Mouse (Mus musculus) CH12.LX (cell line): ENCODE measurements at regions not wholly inside any gene's neighbourhood (a gene's known extent, or its start where the extent isn't known, plus 50 kb on each side); places are given as distances from the start of the nearest gene placed in this dataset.
"Not testable (repeated sequence)": the region's sequence is repeated elsewhere in the genome, so short reads cannot be mapped to it uniquely, and the experiment has no call there.

ENCODE experiments used
- DNase-seq: peaks from one replicate; pipeline ENCODE4 v3.0.0-alpha.2; 2013; ENCODE audit errors: extremely low read depth
- H3K27ac ChIP-seq: 2 replicates; pipeline ENCODE4 v1.5.1; 2012; ENCODE audit warnings: low read depth, mild to moderate bottlenecking, control low read depth, moderate library complexity; ENCODE audit not compliant: insufficient read depth
- H3K27me3 ChIP-seq: replicated peaks from 2 replicates; pipeline ENCODE3; 2012; ENCODE audit warnings: inconsistent platforms
- H3K36me3 ChIP-seq, 2 experiments: replicated peaks in 1 of 2; 2 replicates each; pipeline versions ENCODE3 to v1.6.1; 2012; ENCODE audit warnings: inconsistent platforms in 1 of 2, low read length in 1 of 2, mild to moderate bottlenecking in 1 of 2, mixed read lengths in 1 of 2, moderate library complexity in 1 of 2; ENCODE audit not compliant: control insufficient read depth in 1 of 2, insufficient read depth in 1 of 2
- H3K4me1 ChIP-seq, 2 experiments: 2 replicates each; pipeline ENCODE4 v1.6.1; 2012; ENCODE audit warnings: inconsistent platforms in 1 of 2, moderate library complexity in 1 of 2; ENCODE audit not compliant: insufficient read depth in 2 of 2, control insufficient read depth in 1 of 2
- H3K4me2 ChIP-seq: 2 replicates; pipeline ENCODE4 v1.6.1; 2012; ENCODE audit warnings: low read depth, mild to moderate bottlenecking, control low read depth; ENCODE audit not compliant: poor library complexity, insufficient read depth, severe bottlenecking
- H3K4me3 ChIP-seq, 3 experiments: fragments of 150-350 bp in 1 of 3; sonication (generic) in 1 of 3; replicated peaks in 1 of 3; 2 replicates each; pipeline versions ENCODE3 to v1.5.1; 2011 to 2012; ENCODE audit warnings: low read depth in 2 of 3, low read length in 2 of 3, mild to moderate bottlenecking in 2 of 3, moderate library complexity in 2 of 3, control low read depth in 1 of 3, improper control_type of control experiment in 1 of 3, inconsistent platforms in 1 of 3, mixed read lengths in 1 of 3; ENCODE audit not compliant: poor library complexity in 1 of 3
- H3K79me2 ChIP-seq: replicated peaks from 2 replicates; pipeline ENCODE4 v1.6.1; 2012; ENCODE audit warnings: mild to moderate bottlenecking, moderate library complexity; ENCODE audit not compliant: control insufficient read depth, poor library complexity, insufficient read depth, severe bottlenecking; ENCODE audit errors: extremely low read depth
- H3K9ac ChIP-seq: 2 replicates; pipeline ENCODE4 v1.6.1; 2012; ENCODE audit warnings: low read depth, mild to moderate bottlenecking, control low read depth, moderate library complexity; ENCODE audit not compliant: insufficient read depth
- H3K9me3 ChIP-seq: replicated peaks from 2 replicates; pipeline ENCODE3; 2012; ENCODE audit warnings: low read length, inconsistent platforms, mixed read lengths
- EP300 ChIP-seq: IDR thresholded peaks from 2 replicates; pipeline ENCODE4 v1.6.1; 2011; ENCODE audit warnings: low read length, improper control_type of control experiment
- ETS1 ChIP-seq: conservative IDR thresholded peaks from 2 replicates; pipeline ENCODE4 v1.6.1; 2012; ENCODE audit warnings: low read depth, mild to moderate bottlenecking, inconsistent platforms, low read length, improper control_type of control experiment, moderate library complexity
- IRF4 ChIP-seq: IDR thresholded peaks from 2 replicates; pipeline ENCODE4 v1.6.1; 2014; ENCODE audit warnings: low read depth, mild to moderate bottlenecking, inconsistent platforms, low read length, improper control_type of control experiment
- MAX ChIP-seq: IDR thresholded peaks from 2 replicates; pipeline ENCODE4 v1.6.1; 2011; ENCODE audit warnings: low read length, improper control_type of control experiment
- POLR2A ChIP-seq: IDR thresholded peaks from 2 replicates; pipeline ENCODE4 v1.6.1; 2011; ENCODE audit warnings: low read depth, mild to moderate bottlenecking, improper control_type of control experiment, low read length
- POLR2AphosphoS2 ChIP-seq: IDR thresholded peaks from 2 replicates; pipeline ENCODE4 v1.6.1; 2011; ENCODE audit warnings: low read depth, low read length, improper control_type of control experiment
- TCF12 ChIP-seq: IDR thresholded peaks from 2 replicates; pipeline ENCODE4 v1.6.1; 2014; ENCODE audit warnings: low read depth, mild to moderate bottlenecking, inconsistent platforms, low read length, improper control_type of control experiment
- UBTF ChIP-seq: IDR thresholded peaks from 2 replicates; pipeline ENCODE4 v1.6.1; 2012; ENCODE audit warnings: low read depth, mild to moderate bottlenecking, inconsistent platforms, low read length, improper control_type of control experiment, moderate library complexity
- USF1 ChIP-seq: IDR thresholded peaks from 2 replicates; pipeline ENCODE4 v1.6.1; 2014; ENCODE audit warnings: low read depth, mild to moderate bottlenecking, inconsistent platforms, low read length, improper control_type of control experiment
- ZMIZ1 ChIP-seq: IDR thresholded peaks from 2 replicates; pipeline ENCODE4 v1.6.1; 2012; ENCODE audit warnings: low read depth, mild to moderate bottlenecking, inconsistent platforms, low read length, improper control_type of control experiment
- dilution Hi-C: fragments of 300-500 bp; cut with MboI; formaldehyde crosslinking; loops from 2 replicates; pipeline ENCODE4 v1.14.3; 2020; ENCODE audit warnings: low sequenced_read_pairs; ENCODE audit not compliant: extremely low pct_unique_long_range_greater_than_20kb, extremely low pct_ligation_motif_present
- in situ Hi-C: fragments of 300-500 bp; cut with MboI; formaldehyde crosslinking; loops from 3 replicates; pipeline ENCODE4 v1.14.3; 2019; ENCODE audit warnings: low sequenced_read_pairs, low pct_ligation_motif_present, low pct_unique_long_range_greater_than_20kb, mixed read lengths

GRCm38 (mm10) chr6:70143341-70143740 is 648.7 kb downstream of the Rpia start:
- H3K27ac ChIP-seq, H3K27me3 ChIP-seq, H3K9me3 ChIP-seq, dilution Hi-C loops, DNase-seq, H3K9ac ChIP-seq, H3K4me3 ChIP-seq, in situ Hi-C loops, H3K4me2 ChIP-seq, H3K4me1 ChIP-seq, H3K79me2 ChIP-seq, H3K36me3 ChIP-seq: not testable (repeated sequence)

GRCm38 (mm10) chr6:70116811-70117210 is 675.2 kb downstream of the Rpia start:
- Histone ChIP-seq H3K27ac (no peak overlapping the region), H3K4me3 (no peak overlapping the region), H3K9ac (no peak overlapping the region), H3K4me2 (peak overlapping the region; percentile 6; the same call in 1 of the 2 replicates), H3K4me1 (peaks cover 0 to 19% of the 10 kb centered on the region in 2 experiments; a peak in 2 of 4 replicates), H3K36me3 (no peaks in the 10 kb centered on the region), H3K79me2 (no peaks in the 10 kb centered on the region), H3K9me3 (no peaks in the 10 kb centered on the region), H3K27me3 (no peaks in the 10 kb centered on the region)
- dilution Hi-C loops, result no loop called here
- DNase-seq, result peak; percentile 63
- in situ Hi-C loops, result no loop called here
- no peak for TF ChIP-seq TCF12
- no peak for TF ChIP-seq USF1
- peak; percentile 17; the same call in 1 of the 2 replicates for TF ChIP-seq MAX
- no peak for TF ChIP-seq ETS1
- TF ChIP-seq IRF4, result 0 out of 2 replicates have a peak, but pooled peaks have one; percentile 26
- TF ChIP-seq EP300, result peak; percentile 52

- H3K4me2 ChIP-seq, result no peak overlapping the region
- no peak overlapping the region for H3K9ac ChIP-seq
- H3K9me3 ChIP-seq, result no peaks in the 10 kb centered on the region
- dilution Hi-C loops, result no loop called here
- H3K27me3 ChIP-seq, result no peaks in the 10 kb centered on the region
- no peak overlapping the region for H3K27ac ChIP-seq
- no peak for TF ChIP-seq IRF4
- TF ChIP-seq POLR2A, result no peak
- no peak for TF ChIP-seq UBTF
- no peak for TF ChIP-seq TCF12
- no peak for TF ChIP-seq POLR2AphosphoS2
- TF ChIP-seq ZMIZ1, result no peak
- no peak overlapping the region for H3K4me3 ChIP-seq
- in situ Hi-C loops, result no loop called here
- no peaks in the 10 kb centered on the region for H3K36me3 ChIP-seq
- no peak for DNase-seq
- H3K79me2 ChIP-seq, result no peaks in the 10 kb centered on the region
- peaks cover 0 to 12% of the 10 kb centered on the region in 2 experiments; a peak in 2 of 4 replicates for H3K4me1 ChIP-seq
These were observed 680.1 kb downstream of the Rpia start for GRCm38 (mm10) chr6:70111892-70112291.

GRCm38 (mm10) chr6:70109412-70109811 is 682.6 kb downstream of the Rpia start:
- H3K79me2 ChIP-seq, H3K4me3 ChIP-seq, H3K27ac ChIP-seq, dilution Hi-C loops, H3K4me2 ChIP-seq, H3K27me3 ChIP-seq, H3K36me3 ChIP-seq, DNase-seq, H3K9ac ChIP-seq, H3K4me1 ChIP-seq, in situ Hi-C loops, H3K9me3 ChIP-seq: not testable (repeated sequence)
